Mouse (Mus musculus): Measurements from ENCODE around the gene AC170998.1.
"Not testable (repeated sequence)": the region's sequence is repeated elsewhere in the genome, so short reads cannot be mapped to it uniquely, and the experiment has no call there.

AC170998.1 gene

DNA sequence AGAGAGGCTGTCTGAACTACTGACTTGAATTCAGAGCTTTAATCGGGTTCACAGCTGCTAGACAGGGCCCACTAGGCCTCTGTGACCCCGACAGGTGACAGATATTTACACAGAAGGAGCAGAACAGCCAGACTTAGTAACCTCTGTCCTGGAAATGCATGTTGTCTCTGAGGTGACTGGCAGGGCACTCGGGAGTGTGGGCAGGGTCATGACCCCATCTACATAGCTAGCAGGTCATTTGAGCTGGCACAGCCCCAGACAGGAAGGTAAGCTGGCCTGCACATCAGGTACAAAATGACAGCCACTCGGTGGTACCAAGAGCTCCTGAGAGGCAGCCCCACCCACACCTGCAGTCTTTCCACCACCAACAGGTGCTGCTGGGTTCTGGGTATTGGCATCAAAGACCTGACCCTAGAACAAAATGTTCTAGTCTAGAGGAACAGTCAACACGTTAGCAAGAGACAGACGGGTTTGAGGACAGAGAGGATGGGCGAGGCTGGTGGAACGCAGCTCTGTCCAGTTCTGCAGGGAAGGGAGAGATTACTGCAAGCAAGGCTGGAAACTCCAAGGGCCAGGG lies 34.9 kb downstream of the AC170998.1 start:
- DNase-seq = no peak

- DNase-seq = peak; percentile 73
These were observed 36.0 kb downstream of the AC170998.1 start for GRCm38 (mm10) chr17:28761871-28762270.

GRCm38 (mm10) chr17:28766203-28766602 lies 40.3 kb downstream of the AC170998.1 start:
- no peak for DNase-seq

GRCm38 (mm10) chr17:28766781-28767515 lies 41.1 kb downstream of the AC170998.1 start:
- DNase-seq = no peak

DNA sequence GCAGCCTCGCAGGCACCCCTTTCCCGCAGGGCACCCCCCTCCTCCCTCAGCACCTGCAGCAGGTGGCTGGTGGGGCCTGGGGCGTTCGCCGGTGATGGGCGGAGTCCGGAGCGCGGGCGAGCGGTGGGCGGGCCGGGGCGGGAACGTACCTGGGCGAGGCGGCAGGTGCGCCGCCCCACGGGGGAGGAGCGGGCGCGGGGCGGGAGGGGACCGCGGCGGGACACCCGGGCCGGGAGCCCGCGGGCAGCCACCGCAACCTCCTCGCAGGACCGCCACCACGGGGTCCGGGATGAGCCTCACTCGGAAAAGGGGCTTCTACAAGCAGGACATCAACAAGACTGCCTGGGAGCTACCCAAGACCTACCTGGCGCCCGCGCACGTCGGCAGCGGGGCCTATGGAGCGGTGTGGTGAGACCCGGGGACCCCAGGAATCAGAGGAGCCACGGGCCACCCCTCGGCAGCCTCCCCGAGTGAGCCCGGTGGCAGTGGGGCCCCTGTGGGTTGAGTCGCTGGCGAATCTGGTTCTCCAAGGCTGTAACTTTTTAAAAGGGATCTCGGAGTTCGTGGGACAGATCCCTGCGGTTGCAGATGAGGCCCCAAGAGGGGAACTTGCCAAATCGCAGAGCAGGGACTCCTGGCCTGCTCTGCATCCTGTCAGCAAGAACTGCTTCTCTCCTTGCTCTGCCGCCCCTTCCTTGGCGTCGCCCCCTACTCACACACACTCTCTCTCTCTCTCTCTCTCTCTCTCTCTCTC lies 43.4 kb downstream of the AC170998.1 start, which contains the start of gene Mapk13:
Mapk13 (plus strand) TSS at position 177 of the 754 bp plus-strand sequence.
- DNase-seq = peak; percentile 10

DNA sequence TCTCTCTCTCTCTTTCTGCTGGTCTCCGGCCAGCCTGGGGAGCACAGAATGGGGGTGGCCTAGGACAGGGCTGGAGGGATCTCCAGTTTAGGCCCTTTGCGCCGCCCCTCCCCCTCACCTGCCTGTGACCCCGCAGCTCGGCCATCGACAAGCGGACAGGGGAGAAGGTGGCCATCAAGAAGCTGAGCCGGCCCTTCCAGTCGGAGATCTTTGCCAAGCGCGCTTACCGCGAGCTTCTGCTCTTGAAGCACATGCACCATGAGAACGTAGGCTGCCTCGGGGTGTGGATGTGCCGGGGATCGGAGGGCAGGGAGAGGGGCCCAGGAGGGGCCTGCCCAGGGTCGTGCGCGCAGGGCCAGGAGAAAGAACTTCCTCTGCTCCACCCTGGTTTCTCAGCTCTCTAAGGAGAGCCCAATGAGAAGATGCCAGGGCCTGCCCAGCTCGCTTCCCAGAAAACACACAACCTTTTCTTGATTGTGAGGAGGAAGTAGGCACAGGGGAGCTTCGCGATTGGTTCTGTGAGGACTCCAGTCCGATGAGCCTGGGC lies 44.1 kb downstream of the AC170998.1 start:
- peak; percentile 49 for DNase-seq

DNA sequence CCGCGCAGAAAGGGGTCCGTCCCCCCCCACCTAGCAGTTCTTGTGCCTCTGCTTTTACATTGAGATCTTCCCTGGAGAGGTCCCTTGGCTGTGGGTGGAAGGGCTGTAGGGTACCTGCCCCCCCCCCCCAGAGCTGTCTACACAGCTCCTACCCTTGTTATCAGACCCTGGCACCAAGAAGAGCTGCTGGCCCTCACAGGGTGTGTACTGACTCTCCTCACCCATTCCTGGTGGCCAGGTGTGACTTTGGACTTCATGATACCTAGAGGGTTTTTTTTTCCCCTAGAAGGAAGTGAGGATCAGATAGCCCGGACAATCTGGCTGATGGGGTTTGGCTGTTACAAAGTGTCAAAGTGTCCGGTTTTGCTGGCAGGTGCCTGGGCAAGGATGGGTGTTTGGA lies 45.4 kb downstream of the AC170998.1 start:
- no peak for DNase-seq

- DNase-seq = not testable (repeated sequence)
These were observed 48.4 kb downstream of the AC170998.1 start for GRCm38 (mm10) chr17:28774303-28774702.

DNA sequence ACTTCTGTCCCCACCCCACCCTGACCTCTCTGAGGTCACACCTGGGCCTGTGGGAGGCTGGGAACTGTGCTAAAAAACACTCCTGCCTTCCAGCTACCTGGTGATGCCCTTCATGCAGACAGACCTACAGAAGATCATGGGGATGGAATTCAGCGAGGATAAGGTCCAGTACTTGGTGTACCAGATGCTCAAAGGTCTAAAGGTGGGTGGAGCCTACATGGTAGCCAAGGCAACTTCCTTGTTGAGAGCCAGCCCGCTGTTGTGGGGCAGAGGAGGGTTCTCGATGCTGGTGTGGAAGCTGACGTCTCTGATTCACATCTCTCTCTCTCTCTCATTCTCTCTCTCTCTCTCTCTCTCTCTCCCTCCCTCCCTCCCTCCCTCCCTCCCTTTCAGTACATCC lies 49.3 kb downstream of the AC170998.1 start:
- DNase-seq = no peak
